Mouse (Mus musculus) ovary, postnatal 14 days (tissue): ENCODE results near the gene Lhfpl3.

Experiments
- DNase-seq: peaks from one replicate; pipeline ENCODE4 v3.0.0; 2022; ENCODE audit warnings: low spot score

Lhfpl3 gene

GRCm38 (mm10) chr5:23140183-23140921, 394.5 kb downstream of the Lhfpl3 start:
- no peak for DNase-seq

DNA sequence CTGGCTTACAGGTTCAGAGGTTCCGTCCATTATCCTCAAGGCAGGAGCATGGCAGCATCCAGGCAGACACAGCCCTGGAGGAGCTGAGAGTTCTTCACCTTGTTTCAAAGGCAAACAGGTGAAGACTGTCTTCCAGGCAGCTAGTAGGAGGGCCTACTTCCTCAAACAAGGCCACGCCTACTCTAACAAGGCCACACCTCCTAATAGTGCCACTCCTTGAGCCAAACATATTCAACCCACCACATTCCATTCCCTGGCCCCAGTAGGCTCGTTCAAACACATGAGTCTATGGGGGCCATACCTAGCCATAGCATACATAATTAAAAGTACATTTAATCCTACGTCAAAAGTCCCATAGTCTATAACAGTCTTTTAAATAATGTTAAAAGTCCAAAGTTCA, 407.4 kb downstream of the Lhfpl3 start:
- no peak for DNase-seq

GRCm38 (mm10) chr5:23154439-23154838, 408.6 kb downstream of the Lhfpl3 start:
- DNase-seq, result no peak

DNA sequence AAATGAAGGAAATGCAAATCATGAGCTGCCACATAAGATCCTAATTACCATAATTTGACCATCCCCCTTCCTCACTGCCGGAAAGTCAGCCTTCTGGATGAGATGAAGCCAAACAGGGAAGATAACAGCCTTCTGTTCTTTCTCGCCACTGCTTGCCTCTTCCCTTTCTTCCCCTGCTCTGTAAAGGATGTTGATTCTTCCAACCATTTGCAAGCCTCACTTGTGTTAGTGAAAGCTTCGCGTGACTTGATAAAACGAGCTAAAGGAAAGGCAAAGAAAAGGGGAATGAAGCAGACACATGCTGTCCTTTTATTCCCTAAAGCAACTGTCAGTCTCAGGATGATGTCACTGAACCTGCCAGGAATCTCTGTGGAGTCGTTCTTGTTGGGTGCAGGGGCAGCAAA, 420.1 kb downstream of the Lhfpl3 start:
- DNase-seq, result no peak

- DNase-seq, result no peak
Measured at GRCm38 (mm10) chr5:23166658-23167057, 420.8 kb downstream of the Lhfpl3 start.

DNA sequence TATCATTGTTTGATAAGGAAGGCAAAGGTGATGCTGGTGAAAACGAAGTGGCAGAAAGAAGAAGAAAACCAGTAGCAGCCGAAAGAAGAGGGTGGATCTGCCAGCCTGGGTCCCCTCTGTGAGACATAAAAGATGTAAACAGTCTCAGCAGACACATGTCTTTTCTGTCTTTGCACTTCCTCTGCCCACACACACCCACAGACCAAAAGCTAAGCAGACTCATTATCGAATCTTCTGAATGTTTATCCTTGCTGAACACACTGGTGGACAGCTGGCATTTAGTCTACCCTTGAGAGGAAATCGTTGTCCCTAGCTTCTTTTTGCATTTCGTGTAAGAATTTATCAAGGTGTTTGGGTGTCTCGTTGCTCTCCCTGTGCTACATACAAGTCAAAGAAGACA, 443.8 kb downstream of the Lhfpl3 start:
- no peak for DNase-seq

DNA sequence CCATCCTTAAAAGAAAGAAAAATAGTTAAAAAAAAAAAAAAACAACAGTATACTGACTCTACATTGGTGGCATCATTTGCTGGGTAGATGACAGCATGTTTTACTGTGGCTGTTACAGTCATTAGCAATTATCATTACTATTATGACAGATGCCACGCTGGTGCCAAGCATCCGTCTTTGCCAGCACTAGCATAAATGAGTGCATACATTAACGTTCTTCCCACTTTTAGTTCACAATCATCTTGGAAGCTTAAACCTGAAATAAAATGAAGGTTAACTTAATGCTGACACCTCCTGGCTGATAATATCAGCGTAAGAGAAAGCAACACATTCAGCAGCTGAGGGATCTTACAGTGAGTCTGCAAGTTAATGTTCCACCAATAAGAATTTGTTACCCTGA, 451.0 kb downstream of the Lhfpl3 start:
- DNase-seq, result no peak

- no peak for DNase-seq
Measured at GRCm38 (mm10) chr5:23213086-23213485, 467.2 kb downstream of the Lhfpl3 start.

DNA sequence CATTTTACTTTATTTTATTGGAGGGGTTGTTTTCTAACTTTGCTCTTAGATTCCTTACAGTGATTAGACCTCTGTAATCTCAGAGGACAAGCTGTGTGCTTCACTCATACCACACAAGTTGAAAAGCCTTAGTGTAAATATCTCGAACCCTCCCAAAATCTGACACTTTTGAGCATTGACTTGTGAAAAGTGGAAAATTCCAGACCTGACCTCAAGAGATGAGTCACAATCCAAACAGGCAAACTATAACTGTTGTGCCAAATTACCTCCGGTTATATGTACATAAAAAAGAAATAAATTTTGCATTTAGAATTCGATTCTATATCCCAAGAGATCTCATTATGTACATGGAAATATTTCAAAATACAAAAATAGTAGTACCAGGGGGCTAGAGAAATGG, 468.8 kb downstream of the Lhfpl3 start:
- no peak for DNase-seq

GRCm38 (mm10) chr5:23219655-23220054, 473.8 kb downstream of the Lhfpl3 start:
- DNase-seq, result no peak

- DNase-seq, result peak; percentile 62
Measured at GRCm38 (mm10) chr5:23224759-23225536, 479.1 kb downstream of the Lhfpl3 start.

- DNase-seq, result no peak
Measured at GRCm38 (mm10) chr5:23225621-23226020, 479.8 kb downstream of the Lhfpl3 start.

DNA sequence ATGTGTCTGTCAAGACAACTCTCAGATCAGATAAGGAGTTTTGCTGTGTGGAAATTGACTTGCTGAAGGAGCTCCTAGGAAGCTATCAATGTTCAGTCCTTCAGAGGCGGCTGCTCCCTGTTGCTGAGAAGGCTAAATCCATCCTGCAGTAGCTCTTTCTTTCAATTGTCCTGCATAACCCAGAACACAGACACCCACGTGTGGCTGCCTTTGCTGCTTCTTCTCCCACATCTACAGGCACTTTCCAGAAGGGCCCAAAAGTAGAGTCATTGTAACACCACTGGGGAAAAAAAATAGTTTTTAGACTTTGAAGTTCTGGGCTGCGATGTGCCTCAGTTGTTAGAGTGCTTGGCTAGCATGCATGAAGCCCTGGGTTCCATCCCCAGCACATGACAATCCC, 480.9 kb downstream of the Lhfpl3 start:
- DNase-seq, result no peak

- DNase-seq, result no peak
Measured at GRCm38 (mm10) chr5:23246974-23247373, 501.1 kb downstream of the Lhfpl3 start.

GRCm38 (mm10) chr5:23247784-23248183, 501.9 kb downstream of the Lhfpl3 start:
- no peak for DNase-seq

- no peak for DNase-seq
Measured at GRCm38 (mm10) chr5:23248303-23248702, 502.4 kb downstream of the Lhfpl3 start.

DNA sequence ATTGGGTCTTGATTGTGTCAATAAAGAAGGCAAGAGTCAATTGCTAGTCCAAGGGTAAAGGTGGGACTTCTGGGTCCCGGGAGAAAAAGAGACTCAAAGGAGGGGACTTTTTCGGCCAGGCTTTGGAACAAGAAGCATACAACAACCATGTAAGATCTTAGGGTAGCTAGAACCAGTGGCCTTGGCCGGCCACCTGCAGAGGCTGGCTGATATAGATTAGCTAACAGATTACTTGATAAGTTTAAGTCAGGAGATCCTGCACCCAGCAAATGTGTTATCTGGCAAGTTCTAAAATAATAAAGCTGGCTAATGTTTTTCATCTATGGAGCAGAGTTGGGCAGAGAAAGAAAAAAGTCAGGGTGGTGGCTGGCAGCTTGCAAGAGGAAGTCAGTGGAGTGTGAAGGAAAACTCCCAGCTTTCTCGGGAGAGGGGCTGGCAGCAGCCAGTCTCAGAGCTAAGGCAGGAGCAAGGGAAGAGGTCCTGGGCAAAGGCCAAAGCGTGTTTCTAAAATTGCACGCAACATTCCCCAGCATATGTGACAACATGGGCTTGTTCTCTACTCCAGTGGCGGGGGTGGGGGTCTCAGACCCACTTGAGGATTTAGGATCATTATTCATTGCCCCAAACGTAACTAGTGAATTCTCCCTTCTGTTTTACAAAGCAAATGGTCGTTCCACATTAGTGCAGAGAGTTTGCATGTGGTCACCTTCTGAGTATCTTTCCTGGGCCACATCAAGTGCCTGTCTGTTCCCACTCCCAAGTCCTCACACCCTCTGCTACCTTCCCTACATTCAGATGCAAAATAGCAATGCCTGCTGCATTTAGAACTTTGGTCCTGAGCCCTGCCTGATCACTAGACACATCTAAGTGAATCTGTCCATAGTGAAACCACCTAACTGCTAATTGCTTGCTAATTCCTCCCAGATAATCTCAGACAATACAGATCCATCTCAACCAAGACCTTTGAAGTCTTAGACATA, 504.3 kb downstream of the Lhfpl3 start:
- no peak for DNase-seq

- DNase-seq, result peak; percentile 63
Measured at GRCm38 (mm10) chr5:23251462-23252224, 505.8 kb downstream of the Lhfpl3 start.

DNA sequence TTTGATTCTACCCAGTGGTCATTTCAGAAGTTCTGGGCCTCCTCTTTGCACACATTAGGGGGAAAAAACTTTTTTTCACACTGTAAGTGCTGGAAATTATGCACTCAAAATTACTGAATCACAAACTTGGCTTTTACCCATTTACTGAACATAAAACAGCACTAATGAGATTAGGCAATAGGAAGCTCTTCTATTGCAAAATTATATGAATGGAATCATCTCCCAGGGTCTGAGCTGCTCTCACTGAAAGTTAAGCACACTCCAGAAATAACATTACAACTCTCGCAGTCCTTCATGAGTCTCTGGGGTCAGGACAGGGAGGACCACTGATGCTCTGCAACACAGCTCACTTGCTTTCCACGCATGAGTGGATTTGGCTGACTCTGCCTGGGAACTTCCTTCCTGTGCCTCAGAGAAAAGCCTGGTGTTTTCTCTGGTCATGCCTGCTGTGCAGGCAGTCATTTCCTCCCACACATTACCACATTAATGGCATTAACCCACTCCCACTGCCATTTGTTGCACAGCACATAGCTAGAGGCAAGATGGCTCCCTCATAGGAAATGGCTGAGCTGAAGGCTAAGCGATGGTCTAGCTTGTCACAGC, 510.1 kb downstream of the Lhfpl3 start:
- DNase-seq, result no peak

- no peak for DNase-seq
Measured at GRCm38 (mm10) chr5:23273309-23273708, 527.5 kb downstream of the Lhfpl3 start.

DNA sequence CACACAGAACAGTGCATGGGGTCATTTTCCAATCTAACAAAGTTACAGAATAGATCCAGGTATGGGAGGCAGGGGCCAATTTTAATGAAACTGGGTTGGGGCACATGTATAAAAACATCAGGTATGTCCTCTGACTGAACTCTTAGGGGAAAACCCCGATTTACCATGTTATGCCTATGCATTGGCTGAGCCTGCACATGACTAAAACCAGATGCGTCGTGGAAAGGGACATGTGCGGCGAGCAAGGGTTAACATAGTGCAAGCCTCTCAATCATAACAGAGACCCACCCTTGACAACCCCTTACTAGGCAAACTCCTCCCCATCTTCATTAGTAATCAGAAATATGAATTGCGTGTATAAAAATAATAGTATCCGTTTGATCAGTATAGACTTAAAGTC, 533.5 kb downstream of the Lhfpl3 start:
- DNase-seq, result no peak
